In genomic region chr1:34459284-34460060, GRCm38 (mm10) we compare ENCODE assay signal across 8 mouse cellular contexts. TPM values are rescaled to one million over a fixed set of nuclear protein-coding genes. Genes with fewer than 3 reads are reported as not detected.
A peak's percentile ranks its signal among the peaks of the same experiment; 100 is the strongest.
DNase-seq lines count a peak whose midpoint lies in the region; ATAC-seq and TF ChIP-seq lines count a peak whose summit lies in the region.

Gene Ptpn18 (plus strand): TSS chr1:34459762.

- H3K36me3 ChIP-seq in G1E (replicated peaks) = peaks cover 5% of the 10 kb centered on the region
- H3K36me3 ChIP-seq in lung, embryonic 16.5 days (ENCODE audit: control insufficient read depth, insufficient read depth, low read length) = no peaks in the 10 kb centered on the region

- H3K4me2 ChIP-seq in lung, embryonic 16.5 days (ENCODE audit: low read depth, low read length) = peak within 1 kb of the TSS; percentile 92

- WGBS in cerebellum, adult 2 months = under 1% methylated on average over 48 of the region's 48 CpGs
- WGBS in lung, embryonic 16.5 days = under 1% methylated on average over 48 of the region's 48 CpGs

- H3K9ac ChIP-seq in lung, embryonic 16.5 days (ENCODE audit: low read length) = peak within 1 kb of the TSS; percentile 64

- TF ChIP-seq CTCF in G1E (IDR thresholded peaks at IDR 0.05; ENCODE audit: low read depth, low read length) = no peak
- TF ChIP-seq CTCF in cerebellum, adult 2 months (IDR thresholded peaks at IDR 0.05; ENCODE audit: borderline replicate concordance, insufficient read depth, low read depth, low read length) = no peak

- peak within 1 kb of the TSS; percentile 76 for H3K4me3 ChIP-seq in G1E (ENCODE audit: low read depth, low read length)
- H3K4me3 ChIP-seq in cerebellum, adult 2 months (replicated peaks; ENCODE audit: insufficient read depth, low read depth, low read length) = peak within 1 kb of the TSS; percentile 96
- peak within 1 kb of the TSS; percentile 57 for H3K4me3 ChIP-seq in lung, embryonic 16.5 days (ENCODE audit: low read length)

- peaks cover 40% of the 10 kb centered on the region for H3K4me1 ChIP-seq in G1E (ENCODE audit: insufficient read depth, low read depth, low read length)
- H3K4me1 ChIP-seq in cerebellum, adult 2 months (ENCODE audit: control insufficient read depth, insufficient read depth, low read length) = no peaks in the 10 kb centered on the region
- H3K4me1 ChIP-seq in lung, embryonic 16.5 days (replicated peaks; ENCODE audit: control insufficient read depth, insufficient read depth, low read length) = no peaks in the 10 kb centered on the region

- peak; percentile 94 for ATAC-seq in G1E (ENCODE audit: extremely low read depth, insufficient number of reproducible peaks, low FRiP score, poor library complexity, severe bottlenecking)
- ATAC-seq in hematopoietic stem cell, adult 5-6 weeks (replicated peaks in 1 of 2; ENCODE audit: insufficient read depth in 1 of 2, low FRiP score in 2 of 2, low TSS enrichment in 1 of 2, low read depth in 1 of 2, poor library complexity in 2 of 2, severe bottlenecking in 2 of 2) = peak; percentile 85 to 86
- ATAC-seq in lung, embryonic 16.5 days (ENCODE audit: low read depth) = peak; percentile 95

- DNase-seq in G1E (ENCODE audit: low spot score) = peak; percentile 96
- DNase-seq in cerebellum, adult 2 months = peak; percentile 92 to 98
- peak; percentile 88 for DNase-seq in forelimb bud, embryonic 11.5 days (ENCODE audit: low read depth, low spot score)
- DNase-seq in layer of hippocampus, adult 9-10 months (ENCODE audit: low spot score) = peak; percentile 86
- peak; percentile 90 for DNase-seq in ovary, postnatal 10 days (ENCODE audit: low spot score)
- peak; percentile 80 to 90 for DNase-seq in thymus, postnatal 10 days (ENCODE audit: low spot score in 2 of 2)

- peak; percentile 54; the same call in 1 of the 2 replicates for TF ChIP-seq POLR2A in cerebellum, adult 2 months (IDR thresholded peaks at IDR 0.05; ENCODE audit: borderline replicate concordance, insufficient read depth, low read length)

- peaks cover 43% of the 10 kb centered on the region for H3K27me3 ChIP-seq in G1E (ENCODE audit: insufficient read depth, low read length)
- no peaks in the 10 kb centered on the region for H3K27me3 ChIP-seq in cerebellum, adult 2 months (ENCODE audit: control insufficient read depth, insufficient read depth, low read length)
- peaks cover 12% of the 10 kb centered on the region; the same call in 1 of the 2 replicates for H3K27me3 ChIP-seq in lung, embryonic 16.5 days (ENCODE audit: control insufficient read depth, insufficient read depth, low read depth, low read length)

- H3K27ac ChIP-seq in cerebellum, adult 2 months (ENCODE audit: insufficient read depth, low read length) = peak within 1 kb of the TSS; percentile 64
- peak within 1 kb of the TSS; percentile 76 for H3K27ac ChIP-seq in lung, embryonic 16.5 days (ENCODE audit: low read length)

- H3K9me3 ChIP-seq in G1E (replicated peaks) = no peaks in the 10 kb centered on the region
- no peaks in the 10 kb centered on the region for H3K9me3 ChIP-seq in lung, embryonic 16.5 days (ENCODE audit: control insufficient read depth, low read length)

RNA-seq across cellular contexts. Expression of gene Ptpn18, which starts in this region (rescaled TPM):
- 47.9 and 57.9 TPM in 2 replicates for total RNA-seq in G1E (2014; fragmentation: Nextera tagmentation)
- total RNA-seq in G1E (2017) = 104 and 190 TPM in 2 replicates
- polyA plus RNA-seq in G1E (2012) = 117 and 173 TPM in 2 replicates
- 4.7 and 5.4 TPM in 2 replicates for polyA plus RNA-seq in cerebellum, adult 2 months (2012; rRNA removed)
- total RNA-seq in hematopoietic stem cell, adult 5-6 weeks (2017) = 186 and 621 TPM in 2 replicates
- polyA plus RNA-seq in lung, embryonic 16.5 days (2015; fragmentation: Nextera tagmentation; extraction: Ambion mirVana) = 43.2 and 44.0 TPM in 2 replicates

Comparison
In these comparisons a context has a peak if more than half of its experiments do, and no peak if none do; other contexts are left out.
1. Peak in every context shown above with its lines: DNase-seq, ATAC-seq, H3K4me3 ChIP-seq and H3K27ac ChIP-seq.